Mouse (Mus musculus) retina, postnatal 7 days (tissue): ENCODE measurements at regions not wholly inside any gene's neighbourhood (a gene's known extent, or its start where the extent isn't known, plus 50 kb on each side); places are given as distances from the start of the nearest gene placed in this dataset.
"Not testable (repeated sequence)": the region's sequence is repeated elsewhere in the genome, so short reads cannot be mapped to it uniquely, and the experiment has no call there.

Experiments
- DNase-seq: peaks from one replicate; pipeline ENCODE4 v3.0.0-alpha.2; 2012; ENCODE audit warnings: low read depth, low spot score

GRCm38 (mm10) chr3:36387431-36387830 lies 88.3 kb downstream of the Anxa5 start:
- DNase-seq: no peak

- no peak for DNase-seq
These were observed 92.2 kb downstream of the Anxa5 start for GRCm38 (mm10) chr3:36383438-36383945.

GRCm38 (mm10) chr3:36381621-36382193 lies 94.0 kb downstream of the Anxa5 start:
- no peak for DNase-seq

- DNase-seq: no peak
These were observed 100.0 kb downstream of the Anxa5 start for GRCm38 (mm10) chr3:36375722-36376121.

- DNase-seq: no peak
These were observed 100.8 kb downstream of the Anxa5 start for GRCm38 (mm10) chr3:36374939-36375338.

GRCm38 (mm10) chr3:36360933-36361332 lies 114.8 kb downstream of the Anxa5 start:
- DNase-seq: no peak

- not testable (repeated sequence) for DNase-seq
These were observed 121.5 kb downstream of the Anxa5 start for GRCm38 (mm10) chr3:36354201-36354600.

- no peak for DNase-seq
These were observed 123.5 kb downstream of the Anxa5 start for GRCm38 (mm10) chr3:36352032-36352742.

GRCm38 (mm10) chr3:36349073-36349472 lies 126.6 kb downstream of the Anxa5 start:
- no peak for DNase-seq

- no peak for DNase-seq
These were observed 118.9 kb upstream of the Qrfpr start for GRCm38 (mm10) chr3:36340889-36341533.

GRCm38 (mm10) chr3:36339656-36340055 lies 117.5 kb upstream of the Qrfpr start:
- DNase-seq: no peak

- DNase-seq: no peak
These were observed 112.2 kb upstream of the Qrfpr start for GRCm38 (mm10) chr3:36334279-36334678.

- no peak for DNase-seq
These were observed 109.9 kb upstream of the Qrfpr start for GRCm38 (mm10) chr3:36332016-36332415.

GRCm38 (mm10) chr3:36330656-36331055 lies 108.5 kb upstream of the Qrfpr start:
- DNase-seq: peak; percentile 14

- no peak for DNase-seq
These were observed 107.5 kb upstream of the Qrfpr start for GRCm38 (mm10) chr3:36329631-36330030.

GRCm38 (mm10) chr3:36328927-36329326 lies 106.8 kb upstream of the Qrfpr start:
- DNase-seq: no peak

GRCm38 (mm10) chr3:36318635-36319034 lies 96.5 kb upstream of the Qrfpr start:
- no peak for DNase-seq

- DNase-seq: no peak
These were observed 89.2 kb upstream of the Qrfpr start for GRCm38 (mm10) chr3:36311337-36311736.

- no peak for DNase-seq
These were observed 88.6 kb upstream of the Qrfpr start for GRCm38 (mm10) chr3:36310642-36311267.

GRCm38 (mm10) chr3:36296792-36297191 lies 74.7 kb upstream of the Qrfpr start:
- DNase-seq: no peak

GRCm38 (mm10) chr3:36291971-36292370 lies 69.9 kb upstream of the Qrfpr start:
- DNase-seq: no peak

- DNase-seq: no peak
These were observed 62.0 kb upstream of the Qrfpr start for GRCm38 (mm10) chr3:36284066-36284465.
